Mouse (Mus musculus): ENCODE results near the gene Cfap43. TPM values are rescaled to one million over a fixed set of nuclear protein-coding genes. Genes with fewer than 3 reads are reported as not detected.
A peak's percentile ranks its signal among the peaks of the same experiment; 100 is the strongest.

Gene Cfap43
- polyA plus RNA-seq, 1 experiment from 2014 or later, result 0.03 TPM

DNA sequence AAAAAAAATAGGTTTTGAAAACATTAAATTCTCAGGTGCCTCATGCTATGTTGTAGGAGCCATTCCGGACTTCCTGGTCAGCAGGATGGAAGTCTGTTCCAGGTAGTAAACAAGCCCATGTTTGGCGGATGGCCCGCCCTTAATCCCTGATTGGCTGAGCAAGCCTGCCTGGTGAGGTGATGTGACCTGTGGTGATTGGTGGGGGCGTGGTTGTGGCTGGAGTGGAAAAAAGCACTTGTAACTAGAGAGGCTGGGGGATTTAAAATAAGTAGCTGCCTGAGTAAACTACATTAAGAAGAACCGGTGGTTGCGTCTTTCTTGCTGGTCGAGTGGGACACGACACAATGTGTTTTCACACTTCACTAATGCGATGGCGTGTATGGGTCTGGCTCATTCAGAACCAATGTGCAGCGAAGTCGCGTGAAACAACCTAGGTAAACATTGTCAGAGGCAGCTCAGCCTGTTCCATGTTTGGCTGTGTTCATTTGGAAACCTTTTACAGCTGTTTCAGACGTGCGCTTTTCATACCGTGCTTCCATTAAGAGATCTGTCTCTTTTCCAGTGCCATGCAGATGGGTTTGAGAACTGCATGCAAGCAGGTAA is 15.7 kb upstream of the Cfap43 start:
- Histone ChIP-seq H3K4me1 (replicated peaks) (peaks cover 8% of the 10 kb centered on the region; the same call in 1 of the 2 replicates), H3K36me3 (no peaks in the 10 kb centered on the region), H3K27ac (no peak overlapping the region), H3K4me3 (replicated peaks) (no peak overlapping the region), H3K9ac (no peak overlapping the region), H3K27me3 (peaks cover 28% of the 10 kb centered on the region), H3K9me3 (replicated peaks) (no peaks in the 10 kb centered on the region), H3K4me2 (no peak overlapping the region)
- DNase-seq (no peak), ATAC-seq (ENCODE audit: low read depth) (no peak)
- 67% methylated on average over 16 of the region's 16 CpGs for WGBS (ENCODE audit: insufficient replicate concordance)

DNA sequence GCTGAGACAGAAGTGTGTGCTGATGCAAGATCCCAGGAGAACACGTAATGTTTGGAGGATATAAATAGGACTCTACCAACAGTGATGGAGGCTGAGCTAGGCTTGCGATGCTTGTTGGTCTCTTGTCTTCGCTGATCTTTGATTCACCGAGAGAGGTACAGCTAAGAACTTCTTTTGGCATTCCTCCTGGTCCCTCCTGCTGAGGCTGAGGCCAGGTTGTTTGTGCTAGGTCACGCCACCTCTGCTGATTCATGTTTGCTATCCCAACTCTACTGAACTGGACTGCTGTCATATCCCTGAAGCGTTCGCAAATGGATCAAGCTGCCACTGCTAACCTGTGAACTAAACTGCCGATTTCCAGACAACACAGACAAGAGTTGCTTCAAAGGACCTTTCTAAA is 15.1 kb upstream of the Cfap43 start:
- DNase-seq, result no peak
- H3K9ac ChIP-seq, result no peak overlapping the region
- no peak for ATAC-seq (ENCODE audit: low read depth)
- peaks cover 25% of the 10 kb centered on the region for H3K27me3 ChIP-seq
- no peak overlapping the region for H3K4me2 ChIP-seq
- no peaks in the 10 kb centered on the region for H3K36me3 ChIP-seq
- 76% methylated on average over 8 of the region's 8 CpGs for WGBS (ENCODE audit: insufficient replicate concordance)
- no peaks in the 10 kb centered on the region for H3K9me3 ChIP-seq (replicated peaks)
- H3K4me3 ChIP-seq (replicated peaks), result no peak overlapping the region
- H3K4me1 ChIP-seq (replicated peaks), result peaks cover 8% of the 10 kb centered on the region; the same call in 1 of the 2 replicates
- H3K27ac ChIP-seq, result no peak overlapping the region

DNA sequence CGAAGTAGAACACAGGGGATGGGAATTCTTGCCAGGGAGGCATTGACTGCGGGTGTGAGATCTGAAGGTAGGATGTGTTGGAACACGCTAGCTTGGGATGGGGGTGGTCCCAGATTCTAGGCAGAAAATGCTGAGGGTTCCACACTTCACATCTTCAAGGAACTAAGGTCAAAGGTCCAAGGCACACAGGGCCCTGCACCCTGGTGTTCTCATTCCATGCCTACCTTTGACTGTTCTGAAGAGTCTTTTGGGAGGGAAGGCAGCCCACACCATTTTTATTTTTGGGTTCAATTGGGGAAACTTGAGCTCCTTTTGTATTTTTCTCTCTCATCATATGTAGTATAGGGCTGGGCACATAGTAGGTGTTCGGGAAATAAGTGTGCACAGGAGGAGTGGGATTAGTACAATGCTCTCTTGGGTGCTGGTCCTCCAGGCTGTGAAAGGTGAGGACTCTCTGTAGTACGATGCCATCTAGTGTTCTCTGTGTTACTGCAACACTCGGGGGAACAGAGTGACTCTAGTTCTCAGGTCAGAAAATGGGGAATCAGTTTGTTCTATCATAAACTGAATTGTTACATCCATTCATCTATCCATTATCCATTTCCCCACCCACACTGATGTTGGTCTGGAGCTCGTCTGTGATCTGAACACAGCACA is 13.0 kb upstream of the Cfap43 start:
- Histone ChIP-seq H3K27ac (no peak overlapping the region), H3K27me3 (peaks cover 6% of the 10 kb centered on the region; the same call in 1 of the 2 replicates), H3K9me3 (replicated peaks) (no peaks in the 10 kb centered on the region), H3K36me3 (no peaks in the 10 kb centered on the region), H3K9ac (no peak overlapping the region), H3K4me3 (replicated peaks) (no peak overlapping the region), H3K4me1 (replicated peaks) (no peaks in the 10 kb centered on the region), H3K4me2 (no peak overlapping the region)
- no peak for DNase-seq
- WGBS (ENCODE audit: insufficient replicate concordance), result 31% methylated on average over 7 of the region's 7 CpGs
- no peak for ATAC-seq (ENCODE audit: low read depth)

DNA sequence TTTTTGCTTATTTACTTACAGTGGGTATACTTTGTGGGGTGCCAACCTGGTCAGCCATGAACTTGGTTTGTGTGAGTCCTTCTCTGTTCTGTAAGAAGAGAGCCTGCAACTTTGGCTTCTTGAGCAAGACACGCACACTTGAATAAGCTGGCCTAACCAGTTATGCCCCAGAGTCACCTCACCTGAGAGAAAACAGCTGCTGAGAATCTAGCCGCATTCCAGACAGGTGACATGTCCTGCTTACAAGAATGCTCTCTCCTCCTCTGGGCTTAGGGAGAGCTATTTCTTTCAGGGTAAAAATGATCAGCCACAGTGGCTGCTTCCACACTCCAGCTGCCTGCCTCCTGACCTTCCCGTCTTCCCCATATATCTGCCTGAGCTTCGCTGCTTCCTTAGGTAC is 10.0 kb upstream of the Cfap43 start:
- no peak for DNase-seq
- Histone ChIP-seq H3K4me1 (replicated peaks) (no peaks in the 10 kb centered on the region), H3K27me3 (no peaks in the 10 kb centered on the region), H3K36me3 (no peaks in the 10 kb centered on the region), H3K9ac (no peak overlapping the region), H3K4me2 (no peak overlapping the region), H3K27ac (no peak overlapping the region), H3K4me3 (replicated peaks) (no peak overlapping the region), H3K9me3 (replicated peaks) (no peaks in the 10 kb centered on the region)
- 76% methylated on average over 4 of the region's 4 CpGs for WGBS (ENCODE audit: insufficient replicate concordance)
- no peak for ATAC-seq (ENCODE audit: low read depth)

DNA sequence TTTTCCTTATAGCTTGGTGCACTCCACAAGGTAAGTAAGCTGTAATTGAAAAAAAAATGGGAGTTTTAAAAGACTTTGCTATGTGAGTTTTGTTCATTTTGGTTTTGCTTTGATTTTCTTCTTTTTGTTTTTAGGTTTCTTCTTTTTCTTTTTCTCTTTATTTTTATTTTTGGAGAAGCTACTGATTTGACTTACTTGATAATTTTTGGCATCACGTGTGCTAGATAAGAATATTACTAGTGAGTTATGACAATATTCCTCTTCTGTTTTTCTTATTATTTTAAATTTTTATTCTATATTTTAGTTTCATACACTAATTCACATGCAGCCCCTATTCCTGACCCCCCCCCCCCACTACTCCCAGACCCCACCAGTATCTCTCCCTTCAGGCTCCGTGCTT is 7.9 kb upstream of the Cfap43 start:
- WGBS (ENCODE audit: insufficient replicate concordance), result 59% methylated on average over 2 of the region's 2 CpGs
- H3K9me3 ChIP-seq (replicated peaks), result no peaks in the 10 kb centered on the region
- ATAC-seq (ENCODE audit: low read depth), result no peak

DNA sequence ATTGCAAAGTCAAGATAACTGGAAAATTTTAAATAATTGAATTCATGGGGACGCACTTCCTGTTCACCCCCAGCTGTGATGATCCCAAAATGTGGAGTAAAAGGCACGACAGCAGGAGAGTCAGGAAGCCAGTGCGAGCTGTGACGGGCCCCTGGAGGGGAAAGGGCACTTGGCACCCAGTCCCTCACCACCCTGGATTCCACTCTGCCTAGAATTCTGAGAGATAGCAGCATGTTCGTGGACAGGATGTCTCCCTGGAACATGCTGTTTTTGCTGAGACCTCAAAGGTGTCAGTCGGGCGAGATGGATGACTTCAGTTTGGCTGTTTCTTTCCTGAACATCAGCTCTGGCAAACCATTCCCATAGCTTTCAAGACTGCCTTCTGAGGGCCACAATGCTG is 6.7 kb upstream of the Cfap43 start:
- Histone ChIP-seq H3K27ac (no peak overlapping the region), H3K9me3 (replicated peaks) (no peaks in the 10 kb centered on the region), H3K9ac (no peak overlapping the region), H3K4me2 (no peak overlapping the region), H3K27me3 (no peaks in the 10 kb centered on the region), H3K36me3 (no peaks in the 10 kb centered on the region), H3K4me3 (replicated peaks) (no peak overlapping the region), H3K4me1 (replicated peaks) (no peaks in the 10 kb centered on the region)
- ATAC-seq (ENCODE audit: low read depth) (no peak), DNase-seq (no peak)
- 57% methylated on average over 7 of the region's 7 CpGs for WGBS (ENCODE audit: insufficient replicate concordance)

More for the DNA sequence above, 7.9 kb upstream of the Cfap43 start:
- H3K4me1 ChIP-seq (replicated peaks), result no peaks in the 10 kb centered on the region
- H3K36me3 ChIP-seq, result no peaks in the 10 kb centered on the region
- DNase-seq, result no peak
- no peak overlapping the region for H3K4me3 ChIP-seq (replicated peaks)
- no peak overlapping the region for H3K9ac ChIP-seq
- no peak overlapping the region for H3K4me2 ChIP-seq
- no peaks in the 10 kb centered on the region for H3K27me3 ChIP-seq
- H3K27ac ChIP-seq, result no peak overlapping the region

DNA sequence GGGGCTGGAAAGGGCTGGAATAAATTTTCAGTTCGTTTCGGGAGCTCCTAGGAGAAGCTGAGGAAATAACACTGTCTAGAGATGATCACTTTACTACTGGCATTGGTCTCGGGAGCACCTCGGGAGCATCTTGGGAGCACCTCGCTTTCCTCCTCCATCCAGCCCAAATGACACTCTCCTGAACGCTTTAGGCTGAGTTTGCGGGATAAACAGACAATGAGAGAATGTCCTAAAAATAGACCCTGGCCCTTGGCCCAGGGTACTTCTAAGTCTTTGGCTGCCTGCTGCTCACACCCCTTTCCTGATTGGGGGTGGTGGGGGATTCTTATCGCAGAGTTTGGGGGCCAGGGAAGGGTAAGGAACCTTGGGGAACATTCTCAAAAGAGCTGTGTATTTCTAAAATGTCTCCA is 884 bp upstream of the Cfap43 start:
- Histone ChIP-seq H3K4me1 (replicated peaks) (peaks cover 28% of the 10 kb centered on the region), H3K27ac (peak overlapping the region; percentile 80), H3K4me3 (replicated peaks) (peak overlapping the region; percentile 84), H3K9me3 (replicated peaks) (no peaks in the 10 kb centered on the region), H3K4me2 (peak overlapping the region; percentile 87), H3K27me3 (no peaks in the 10 kb centered on the region), H3K9ac (peak overlapping the region; percentile 90), H3K36me3 (no peaks in the 10 kb centered on the region)
- peak; percentile 3; the same call in 1 of the 2 replicates for ATAC-seq (ENCODE audit: low read depth)
- WGBS (ENCODE audit: insufficient replicate concordance), result 3% methylated on average over 8 of the region's 8 CpGs
- DNase-seq, result no peak

DNA sequence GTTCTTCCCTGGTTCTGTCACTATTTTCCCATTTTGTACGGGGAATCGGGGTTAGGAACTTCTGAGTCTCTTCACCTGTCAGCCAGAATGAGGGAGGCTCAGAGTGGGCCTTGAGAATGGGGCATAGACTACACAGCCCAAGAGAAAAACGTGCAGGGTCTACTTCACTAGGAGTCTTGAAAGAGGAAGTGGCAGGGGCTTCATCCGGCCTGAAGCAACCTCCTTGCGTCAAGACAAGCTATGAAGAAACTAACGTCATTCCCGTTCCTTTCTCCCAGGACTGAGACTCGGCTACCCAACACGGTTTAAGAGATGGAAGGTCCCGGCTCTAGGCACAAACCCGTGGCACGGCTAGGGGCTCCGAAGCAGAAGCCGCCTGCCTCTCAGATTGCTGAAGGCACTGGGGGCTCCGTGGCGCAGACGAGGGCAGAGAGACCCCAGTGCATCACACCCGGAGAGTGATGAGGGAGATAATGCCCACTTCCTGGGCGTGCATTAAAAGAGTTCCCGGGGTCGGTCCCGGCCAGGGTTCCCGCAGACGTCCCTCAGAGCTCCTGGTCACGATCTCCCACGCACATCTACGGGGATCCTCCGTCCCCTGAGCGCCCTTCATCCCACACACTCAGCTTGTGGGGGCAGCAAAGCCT is 509 bp downstream of the Cfap43 start:
- WGBS (ENCODE audit: insufficient replicate concordance), result under 1% methylated on average over 29 of the region's 29 CpGs
- H3K9me3 ChIP-seq (replicated peaks), result no peaks in the 10 kb centered on the region
- DNase-seq, result peak; percentile 19

DNA sequence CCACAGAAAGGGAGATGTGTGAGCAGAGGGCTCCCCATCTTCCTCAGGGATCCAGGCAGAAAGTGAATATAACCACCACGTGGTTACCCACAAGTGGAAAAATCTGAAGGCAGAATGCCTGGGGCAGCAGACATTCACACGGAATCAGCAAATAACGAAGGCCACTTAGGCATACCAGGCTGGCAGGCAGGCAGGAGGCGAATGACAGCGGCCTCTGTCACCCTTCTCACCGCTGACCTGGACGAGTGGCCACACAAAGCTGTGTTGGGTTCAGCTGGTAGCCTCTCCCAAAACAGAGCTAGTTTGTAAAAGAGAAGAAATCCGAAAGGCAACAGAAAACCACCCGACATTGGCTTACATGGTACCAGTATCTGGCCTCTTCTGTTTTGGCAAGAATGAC is 1.1 kb downstream of the Cfap43 start:
- Histone ChIP-seq H3K9me3 (replicated peaks) (no peaks in the 10 kb centered on the region), H3K36me3 (no peaks in the 10 kb centered on the region), H3K27ac (no peak overlapping the region), H3K9ac (peak overlapping the region; percentile 90), H3K4me2 (peak overlapping the region; percentile 87), H3K4me3 (replicated peaks) (peak overlapping the region; percentile 84), H3K4me1 (replicated peaks) (peaks cover 28% of the 10 kb centered on the region), H3K27me3 (no peaks in the 10 kb centered on the region)
- ATAC-seq (ENCODE audit: low read depth) (no peak), DNase-seq (no peak)
- WGBS (ENCODE audit: insufficient replicate concordance), result 21% methylated on average over 9 of the region's 9 CpGs

More for the DNA sequence above, 509 bp downstream of the Cfap43 start:
- ATAC-seq (ENCODE audit: low read depth), result peak; percentile 50
- H3K9ac ChIP-seq, result peak overlapping the region; percentile 90
- H3K4me2 ChIP-seq, result peak overlapping the region; percentile 87
- H3K27ac ChIP-seq, result peak overlapping the region; percentile 80
- peak overlapping the region; percentile 84 for H3K4me3 ChIP-seq (replicated peaks)
- no peaks in the 10 kb centered on the region for H3K27me3 ChIP-seq
- no peaks in the 10 kb centered on the region for H3K36me3 ChIP-seq
- H3K4me1 ChIP-seq (replicated peaks), result peaks cover 28% of the 10 kb centered on the region

DNA sequence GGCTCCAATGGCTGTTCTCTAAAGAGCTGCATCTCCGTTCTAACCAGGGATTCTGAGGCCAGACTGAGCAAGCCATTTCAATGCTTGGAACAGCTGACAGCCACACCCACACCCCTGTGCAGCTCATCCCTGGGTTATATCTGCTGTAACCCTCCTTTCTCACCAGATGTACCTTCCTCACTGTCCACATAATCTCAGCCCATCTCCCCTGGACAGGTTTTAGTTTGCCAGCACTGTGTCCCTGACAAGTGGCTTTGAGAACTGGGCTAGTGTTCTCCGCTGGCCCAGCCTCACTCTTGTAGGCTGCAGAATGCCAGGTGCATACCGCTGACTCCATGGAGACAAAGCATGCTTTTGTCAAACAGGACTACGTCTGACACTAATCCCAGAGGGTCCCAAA is 1.7 kb downstream of the Cfap43 start:
- Histone ChIP-seq H3K4me1 (replicated peaks) (peaks cover 28% of the 10 kb centered on the region), H3K4me3 (replicated peaks) (peak overlapping the region; percentile 84), H3K27me3 (no peaks in the 10 kb centered on the region), H3K9me3 (replicated peaks) (no peaks in the 10 kb centered on the region), H3K9ac (0 out of 2 replicates have a peak overlapping the region, but pooled peaks have one; percentile 90), H3K27ac (no peak overlapping the region), H3K4me2 (peak overlapping the region; percentile 87), H3K36me3 (no peaks in the 10 kb centered on the region)
- whole genome bisulfite sequencing (ENCODE audit: insufficient replicate concordance), result 64% methylated on average over 4 of the region's 4 CpGs
- DNase-seq (no peak), ATAC-seq (ENCODE audit: low read depth) (no peak)

DNA sequence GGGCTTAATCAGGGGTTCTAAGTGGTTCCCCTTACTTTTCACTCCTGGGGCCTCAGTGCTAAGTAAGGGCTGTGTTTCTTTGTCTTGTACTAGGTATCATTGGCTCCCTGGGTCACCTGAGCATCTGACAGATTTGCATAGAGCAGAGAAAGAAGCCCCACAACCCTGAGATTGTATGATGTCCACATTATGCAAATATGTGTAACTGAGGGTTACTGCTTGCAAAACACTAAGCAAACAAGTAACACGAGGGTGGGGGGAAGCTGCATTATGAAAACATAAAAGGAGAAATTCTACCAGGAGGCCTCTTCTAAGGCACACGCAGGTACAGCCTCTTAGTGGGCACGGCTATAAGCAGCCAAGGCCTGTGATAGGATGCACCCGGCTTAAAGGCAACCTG is 3.8 kb downstream of the Cfap43 start:
- H3K4me3 ChIP-seq (replicated peaks), result no peak overlapping the region
- no peak overlapping the region; the same call in 1 of the 2 replicates for H3K27ac ChIP-seq
- 72% methylated on average over 4 of the region's 4 CpGs for WGBS (ENCODE audit: insufficient replicate concordance)
- H3K36me3 ChIP-seq, result 0 out of 2 replicates have a peak, but pooled peaks cover 5% of the 10 kb centered on the region
- H3K27me3 ChIP-seq, result no peaks in the 10 kb centered on the region
- peaks cover 41% of the 10 kb centered on the region for H3K4me1 ChIP-seq (replicated peaks)
- H3K9ac ChIP-seq, result no peak overlapping the region
- no peak for ATAC-seq (ENCODE audit: low read depth)
- H3K4me2 ChIP-seq, result no peak overlapping the region
- no peaks in the 10 kb centered on the region for H3K9me3 ChIP-seq (replicated peaks)
- no peak for DNase-seq

All from liver, embryonic 13.5 days (tissue).